Mouse (Mus musculus) cerebellum, adult 2 months (tissue): ENCODE measurements around the gene Bola1. TPM values are rescaled to one million over a fixed set of nuclear protein-coding genes. Genes with fewer than 3 reads are reported as not detected.
A peak's percentile ranks its signal among the peaks of the same experiment; 100 is the strongest.
"Not testable (repeated sequence)": the region's sequence is repeated elsewhere in the genome, so short reads cannot be mapped to it uniquely, and the experiment has no call there.

Experiments
- DNase-seq, 2 experiments: peaks; one replicate each; pipeline ENCODE4 v3.0.0; 2021
- H3K27ac ChIP-seq: fragments of 200-500 bp; 2 replicates; pipeline ENCODE4 v1.5.1; 2012; ENCODE audit warnings: low read length, control low read depth, inconsistent platforms; ENCODE audit not compliant: insufficient read depth
- H3K27me3 ChIP-seq: fragments of 200-500 bp; 2 replicates; pipeline ENCODE4 v1.6.1; 2012; ENCODE audit warnings: inconsistent platforms, mild to moderate bottlenecking, low read length, moderate library complexity; ENCODE audit not compliant: control insufficient read depth, insufficient read depth
- H3K4me1 ChIP-seq: fragments of 200-500 bp; 2 replicates; pipeline ENCODE4 v1.6.1; 2011; ENCODE audit warnings: low read length; ENCODE audit not compliant: control insufficient read depth, insufficient read depth
- H3K4me3 ChIP-seq: fragments of 200-500 bp; replicated peaks from 2 replicates; pipeline ENCODE3; 2011; ENCODE audit warnings: mild to moderate bottlenecking, low read depth, low read length, control low read depth; ENCODE audit not compliant: insufficient read depth
- CTCF ChIP-seq: fragments of 200-500 bp; IDR thresholded peaks from 2 replicates; pipeline ENCODE4 v1.5.1; 2011; ENCODE audit warnings: low read depth, mild to moderate bottlenecking, control low read depth, low read length, moderate library complexity, borderline replicate concordance; ENCODE audit not compliant: insufficient read depth
- POLR2A ChIP-seq: fragments of 200-500 bp; IDR thresholded peaks from 2 replicates; pipeline ENCODE4 v1.6.1; 2011; ENCODE audit warnings: low read length, control low read depth, borderline replicate concordance; ENCODE audit not compliant: insufficient read depth
- WGBS: fragments of 180-500 bp; shearing (Covaris S2); methylation state at CpG from one replicate; pipeline ENCODE4 v1.1.7; 2018; 5-methylcytosine and 5-hydroxymethylcytosine counted together
- polyA plus RNA-seq: library from polyadenylated mRNA; depleted of rRNA; stranded (reverse); fragments of >200 nt; gene quantifications from 2 replicates; pipeline ENCODE4 v1.2.3, GENCODE M21; 2012; rRNA removed

The Bola1 gene
- 47.0 and 47.8 TPM in 2 replicates for polyA plus RNA-seq

DNA sequence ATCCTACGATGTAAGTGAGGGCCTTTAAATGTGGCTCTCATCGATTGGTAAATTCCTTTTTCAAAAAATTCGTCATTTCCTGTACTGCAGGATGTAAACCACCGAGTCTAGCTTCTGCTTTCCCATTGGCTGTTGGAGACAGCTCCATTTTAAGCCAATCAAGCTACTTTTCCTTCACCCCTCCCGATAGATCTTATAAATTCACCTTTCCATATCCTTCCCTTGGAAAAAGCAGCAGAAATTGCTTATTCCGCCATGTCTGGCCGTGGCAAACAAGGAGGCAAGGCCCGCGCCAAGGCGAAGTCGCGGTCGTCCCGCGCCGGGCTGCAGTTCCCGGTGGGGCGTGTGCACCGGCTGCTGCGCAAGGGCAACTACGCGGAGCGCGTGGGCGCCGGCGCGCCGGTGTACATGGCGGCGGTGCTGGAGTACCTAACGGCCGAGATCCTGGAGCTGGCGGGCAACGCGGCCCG, at the start of gene Bola1, which contains the start of gene Hist2h2ab:
Gene Bola1 (minus strand): TSS at position 49 of the 470 bp plus-strand sequence.
Gene Hist2h2ab (plus strand): TSS at position 205 of the 470 bp plus-strand sequence.
- Histone ChIP-seq H3K27ac (peak within 1 kb of the TSS; percentile 99), H3K4me3 (peak within 1 kb of the TSS; percentile 91), H3K4me1 (peaks cover 4% of the 10 kb centered on the region; the same call in 1 of the 2 replicates), H3K27me3 (no peaks in the 10 kb centered on the region)
- TF ChIP-seq POLR2A (peak; percentile 79; the same call in 1 of the 2 replicates), CTCF (no peak)
- peak; percentile 87 to 91 for DNase-seq
- under 1% methylated on average over 37 of the region's 37 CpGs for WGBS

DNA sequence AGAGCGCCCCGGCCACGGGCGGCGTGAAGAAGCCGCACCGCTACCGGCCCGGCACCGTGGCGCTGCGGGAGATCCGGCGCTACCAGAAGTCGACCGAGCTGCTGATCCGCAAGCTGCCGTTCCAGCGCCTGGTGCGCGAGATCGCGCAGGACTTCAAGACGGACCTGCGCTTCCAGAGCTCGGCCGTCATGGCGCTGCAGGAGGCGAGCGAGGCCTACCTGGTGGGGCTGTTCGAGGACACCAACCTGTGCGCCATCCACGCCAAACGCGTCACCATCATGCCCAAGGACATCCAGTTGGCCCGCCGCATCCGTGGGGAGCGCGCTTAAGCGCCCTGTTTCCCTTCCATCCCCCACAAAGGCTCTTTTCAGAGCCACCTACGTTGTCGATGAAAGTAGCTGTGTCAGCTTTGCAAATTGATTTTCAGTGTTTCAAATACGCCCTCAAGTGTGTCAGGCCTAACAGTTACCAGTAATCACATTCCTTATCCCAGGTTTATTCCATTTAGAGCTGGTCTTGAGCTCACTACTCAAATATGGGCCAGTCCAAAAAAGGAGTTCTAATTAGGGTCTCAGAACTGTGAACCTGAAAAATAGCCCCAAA, 49.4 kb upstream of the Bola1 start:
- WGBS: under 1% methylated on average over 17 of the region's 44 CpGs
- H3K27me3 ChIP-seq, H3K4me1 ChIP-seq: not testable (repeated sequence)
- H3K27ac ChIP-seq: peak overlapping the region; percentile 93
- DNase-seq: peak in 1 of 2 experiments; percentile 63
- peak overlapping the region; percentile 56 for H3K4me3 ChIP-seq

DNA sequence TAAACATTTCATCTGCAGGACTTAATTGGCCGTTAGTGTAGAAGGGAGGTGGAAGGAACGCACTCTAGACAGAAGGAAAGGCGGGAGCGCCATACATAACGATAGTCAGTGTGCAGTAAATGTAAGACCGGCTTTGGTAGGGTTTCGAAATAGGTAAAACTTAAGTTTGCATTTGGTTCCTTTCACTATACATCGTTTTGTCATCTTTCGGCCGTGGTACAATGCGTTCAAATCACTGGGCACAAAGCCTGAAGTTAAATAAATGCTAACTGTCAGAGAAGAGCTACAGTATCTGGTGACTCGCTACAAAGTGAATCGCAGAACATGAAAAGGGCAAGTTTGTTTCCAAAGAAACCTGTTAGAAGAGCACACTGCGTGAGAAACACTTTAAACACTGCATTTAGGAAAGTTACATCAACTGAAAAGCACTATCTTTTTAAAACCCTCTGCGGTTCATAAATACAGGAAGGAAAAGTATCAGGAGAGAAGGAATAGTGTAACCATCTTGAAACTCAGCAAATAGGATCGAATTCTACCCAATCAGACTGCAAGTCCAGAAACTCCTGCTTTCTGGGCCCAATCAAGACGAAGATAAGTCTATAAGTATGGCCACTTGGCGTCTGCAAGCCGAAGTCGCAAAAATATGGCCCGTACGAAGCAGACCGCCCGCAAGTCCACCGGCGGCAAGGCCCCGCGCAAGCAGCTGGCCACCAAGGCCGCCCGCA, 48.7 kb upstream of the Bola1 start, which contains the start of gene Hist2h3b:
Gene Hist2h3b (plus strand): TSS at position 604 of the 725 bp plus-strand sequence.
- H3K27me3 ChIP-seq: no peaks in the 10 kb centered on the region
- H3K27ac ChIP-seq: peak within 1 kb of the TSS; percentile 93
- TF ChIP-seq CTCF: no peak
- TF ChIP-seq POLR2A: peak; percentile 89
- H3K4me3 ChIP-seq: peak within 1 kb of the TSS; percentile 70
- 13% methylated on average over 30 of the region's 30 CpGs for WGBS
- peak; percentile 87 to 89 for DNase-seq
- H3K4me1 ChIP-seq: peaks cover 6% of the 10 kb centered on the region; the same call in 1 of the 2 replicates

DNA sequence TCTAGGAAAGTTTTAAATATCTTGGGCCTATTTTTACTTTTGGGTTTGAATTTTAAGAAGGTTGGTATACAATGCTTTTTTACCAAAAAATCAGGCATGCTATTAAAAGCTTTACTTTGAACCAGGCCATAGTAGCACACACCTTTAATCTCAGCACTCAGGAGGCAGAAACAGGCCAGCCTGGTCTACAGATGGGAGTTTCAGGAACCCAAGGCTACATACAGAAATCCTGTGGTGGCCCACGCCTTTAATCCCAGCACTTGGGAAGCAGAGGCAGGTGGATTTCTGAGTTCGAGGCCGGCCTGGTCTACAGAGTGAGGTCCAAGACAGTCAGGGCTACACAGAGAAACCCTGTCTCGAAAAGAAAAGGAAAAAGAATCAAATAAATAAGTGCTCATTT, 48.0 kb upstream of the Bola1 start:
- Histone ChIP-seq H3K27ac (no peak overlapping the region), H3K27me3 (no peaks in the 10 kb centered on the region), H3K4me3 (no peak overlapping the region), H3K4me1 (peaks cover 6% of the 10 kb centered on the region; the same call in 1 of the 2 replicates)
- DNase-seq: no peak
- WGBS: 80% methylated on average over 4 of the region's 4 CpGs
- no peak for TF ChIP-seq POLR2A

DNA sequence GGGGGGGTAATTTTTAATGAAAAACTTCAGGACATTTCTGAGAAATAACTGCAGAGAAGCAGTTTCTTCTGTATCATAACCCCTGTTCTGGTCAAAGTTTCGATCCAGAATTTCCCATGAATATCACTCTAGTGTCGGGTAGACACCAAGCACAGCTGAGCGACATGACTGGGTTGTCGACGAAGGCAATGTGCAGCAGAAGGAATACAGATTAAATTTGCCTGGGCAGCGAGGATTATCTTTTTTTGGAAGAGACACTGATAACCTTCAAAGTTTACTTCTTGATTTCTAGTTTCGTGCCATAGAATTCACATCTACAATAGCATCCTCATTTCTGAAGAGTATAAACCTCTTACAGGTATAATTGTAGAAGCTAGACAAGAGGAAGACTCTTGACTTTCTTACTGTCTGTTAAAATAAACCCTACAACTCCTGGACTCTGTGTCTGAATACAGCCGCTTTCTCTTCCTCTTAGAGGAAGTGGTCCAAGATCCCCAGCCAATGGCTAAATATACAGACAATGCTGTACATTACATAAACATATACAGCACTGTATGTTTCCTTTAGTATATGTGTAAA, 46.7 kb upstream of the Bola1 start:
- 93% methylated on average over 8 of the region's 8 CpGs for WGBS
- TF ChIP-seq POLR2A: no peak
- no peak for TF ChIP-seq CTCF
- no peak overlapping the region for H3K27ac ChIP-seq

DNA sequence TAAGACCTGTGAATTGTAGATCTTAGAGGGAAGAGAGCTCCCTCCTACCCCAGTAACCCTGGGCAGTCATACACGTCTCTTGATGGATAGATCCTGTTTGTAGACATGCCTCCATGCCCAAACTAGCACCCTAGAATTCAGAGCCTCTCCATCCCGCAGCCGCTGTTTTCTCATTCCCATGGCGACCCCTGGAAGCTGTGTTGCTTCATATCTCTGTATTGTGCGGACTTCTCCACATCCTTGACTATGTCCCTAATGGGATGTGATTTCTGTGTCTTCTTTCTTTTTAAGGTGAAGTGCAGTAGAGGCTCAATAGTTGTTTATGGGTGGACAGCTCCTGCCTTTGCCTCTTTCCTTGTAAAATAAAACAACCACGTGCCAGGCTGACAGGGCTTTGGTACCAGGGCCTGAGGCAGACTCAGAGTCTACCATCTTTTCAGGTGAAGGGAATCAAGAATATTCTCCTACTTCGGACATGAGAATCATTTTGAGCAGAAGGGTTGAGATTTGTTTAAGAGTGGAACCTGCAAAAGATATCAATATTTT, 45.0 kb upstream of the Bola1 start:
- no peak overlapping the region for H3K4me3 ChIP-seq
- no peaks in the 10 kb centered on the region for H3K27me3 ChIP-seq
- no peak for TF ChIP-seq POLR2A
- no peak for TF ChIP-seq CTCF
- peak overlapping the region; percentile 63; the same call in 1 of the 2 replicates for H3K27ac ChIP-seq
- DNase-seq: peak in 1 of 2 experiments; percentile 31
- H3K4me1 ChIP-seq: peaks cover 6% of the 10 kb centered on the region; the same call in 1 of the 2 replicates
- WGBS: 52% methylated on average over 7 of the region's 7 CpGs

More for the DNA sequence above, 46.7 kb upstream of the Bola1 start:
- no peaks in the 10 kb centered on the region for H3K27me3 ChIP-seq
- no peak overlapping the region for H3K4me3 ChIP-seq
- peaks cover 6% of the 10 kb centered on the region; the same call in 1 of the 2 replicates for H3K4me1 ChIP-seq
- DNase-seq: no peak

DNA sequence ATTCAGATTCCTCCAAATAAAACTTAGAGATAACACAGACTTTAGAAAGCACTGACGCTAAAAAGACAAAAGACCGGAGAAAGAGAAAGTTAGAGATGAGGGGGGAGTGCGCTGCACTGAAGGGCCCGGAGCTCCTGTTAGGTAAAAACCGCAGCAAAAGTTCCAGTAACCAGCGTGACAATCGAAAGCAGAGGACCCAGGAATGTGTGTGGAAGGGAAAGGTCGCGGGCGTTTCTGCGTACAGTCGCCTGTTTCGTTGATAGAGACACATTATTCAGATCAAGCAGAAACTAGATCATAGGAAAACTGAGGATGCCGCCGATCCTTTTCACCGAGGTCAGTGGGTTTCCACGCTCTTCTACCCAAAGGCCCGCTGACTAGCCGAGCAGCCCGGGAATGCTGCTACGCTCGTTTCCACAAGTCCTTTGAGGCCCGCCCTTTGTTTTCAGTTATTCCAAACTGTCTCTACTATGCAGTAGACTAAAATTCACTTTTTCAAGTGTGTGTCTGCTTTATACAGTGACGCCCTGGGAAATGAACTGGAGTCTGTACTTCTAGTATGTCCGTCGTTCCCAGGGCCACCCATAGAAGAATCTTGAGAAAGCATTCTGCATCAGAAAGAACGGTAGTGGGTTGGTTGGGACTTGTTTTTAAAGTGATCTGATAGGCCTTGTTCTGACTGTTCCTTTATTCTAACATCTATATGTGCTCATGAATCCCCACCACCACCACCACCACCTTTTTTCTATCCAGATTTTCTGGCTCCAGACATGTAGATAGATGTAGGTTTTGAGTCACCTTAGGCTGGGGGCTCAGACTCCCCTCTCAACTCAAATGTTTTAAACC, 44.3 kb upstream of the Bola1 start:
- DNase-seq: peak in 1 of 2 experiments; percentile 70
- 1% methylated on average over 27 of the region's 27 CpGs for WGBS
- Histone ChIP-seq H3K27ac (peak overlapping the region; percentile 86), H3K4me3 (peak overlapping the region; percentile 53), H3K27me3 (no peaks in the 10 kb centered on the region), H3K4me1 (peaks cover 6% of the 10 kb centered on the region; the same call in 1 of the 2 replicates)
- TF ChIP-seq CTCF: no peak
- TF ChIP-seq POLR2A: no peak
